In genomic region chr6:3528198-3528597, GRCm38 (mm10) we compare ENCODE assay signal across 30 mouse cellular contexts. TPM values are rescaled to one million over a fixed set of nuclear protein-coding genes. Genes with fewer than 3 reads are reported as not detected.
"Had no signal": no experiment of that assay in that cellular context is flagged by ENCODE, and none has a peak within 500 bp of the region (broad histone marks: within the 10 kb centered on the region; RNA-seq: fewer than 3 reads in every experiment).

No protein-coding gene starts in this region.

- H3K4me2 ChIP-seq: limb, embryonic 12.5 days; limb, embryonic 13.5 days; limb, embryonic 15.5 days; liver, embryonic 13.5 days; liver, embryonic 15.5 days; lung, embryonic 14.5 days; lung, embryonic 15.5 days; midbrain, embryonic 11.5 days; midbrain, embryonic 12.5 days; midbrain, embryonic 13.5 days; midbrain, embryonic 15.5 days; neural tube, embryonic 12.5 days; neural tube, embryonic 13.5 days had no signal

- H3K4me3 ChIP-seq: left cerebral cortex, adult 2 months; limb, embryonic 10.5 days; limb, embryonic 12.5 days; limb, embryonic 13.5 days; limb, embryonic 15.5 days; liver, embryonic 13.5 days; liver, embryonic 15.5 days; lung, embryonic 15.5 days; megakaryocyte, embryonic 14.5 days; midbrain, embryonic 10.5 days; midbrain, embryonic 12.5 days; midbrain, embryonic 13.5 days; midbrain, embryonic 15.5 days; myocyte; neural tube, embryonic 12.5 days; neural tube, embryonic 13.5 days had no signal

- H3K4me1 ChIP-seq: limb, embryonic 10.5 days; limb, embryonic 12.5 days; limb, embryonic 13.5 days; limb, embryonic 15.5 days; liver, embryonic 13.5 days; liver, embryonic 15.5 days; lung, embryonic 15.5 days; midbrain, embryonic 15.5 days; neural tube, embryonic 12.5 days; neural tube, embryonic 13.5 days had no signal

- H3K36me3 ChIP-seq: limb, embryonic 12.5 days; limb, embryonic 15.5 days; liver, embryonic 15.5 days; lung, embryonic 15.5 days; midbrain, embryonic 10.5 days; midbrain, embryonic 15.5 days; neural tube, embryonic 12.5 days had no signal

- H3K9ac ChIP-seq: limb, embryonic 12.5 days; limb, embryonic 13.5 days; limb, embryonic 15.5 days; liver, embryonic 13.5 days; liver, embryonic 14.5 days; liver, embryonic 15.5 days; lung, embryonic 14.5 days; lung, embryonic 15.5 days; midbrain, embryonic 12.5 days; midbrain, embryonic 13.5 days; midbrain, embryonic 15.5 days; neural tube, embryonic 12.5 days; neural tube, embryonic 13.5 days had no signal

- ATAC-seq: lung, postnatal 0 days; midbrain, embryonic 13.5 days; midbrain, embryonic 15.5 days; midbrain, embryonic 16.5 days had no signal

- H3K27ac ChIP-seq: left cerebral cortex, adult 2 months; limb, embryonic 10.5 days; limb, embryonic 12.5 days; limb, embryonic 13.5 days; limb, embryonic 15.5 days; liver, embryonic 13.5 days; liver, embryonic 14.5 days; liver, embryonic 15.5 days; lung, embryonic 15.5 days; macrophage; midbrain, embryonic 10.5 days; midbrain, embryonic 12.5 days; midbrain, embryonic 13.5 days; midbrain, embryonic 15.5 days; neural tube, embryonic 12.5 days; neural tube, embryonic 13.5 days had no signal

- H3K27me3 ChIP-seq: limb, embryonic 12.5 days; limb, embryonic 13.5 days; limb, embryonic 15.5 days; liver, embryonic 13.5 days; liver, embryonic 15.5 days; lung, embryonic 15.5 days; megakaryocyte, embryonic 14.5 days; midbrain, embryonic 12.5 days; midbrain, embryonic 13.5 days; midbrain, embryonic 15.5 days; neural tube, embryonic 12.5 days; neural tube, embryonic 13.5 days had no signal

- H3K9me3 ChIP-seq: limb, embryonic 10.5 days; limb, embryonic 12.5 days; limb, embryonic 13.5 days; limb, embryonic 15.5 days; liver, embryonic 13.5 days; liver, embryonic 15.5 days; lung, embryonic 15.5 days; megakaryocyte, embryonic 14.5 days; midbrain, embryonic 10.5 days; midbrain, embryonic 12.5 days; midbrain, embryonic 13.5 days; midbrain, embryonic 15.5 days; neural tube, embryonic 12.5 days; neural tube, embryonic 13.5 days had no signal

- DNase-seq: left cerebral cortex, postnatal 4 days; liver, embryonic 13.5 days; lung, adult 18-20 months; lung, adult 2 months; lung, embryonic 14.5 days; lung, postnatal 10 days; lung, postnatal 14 days; lung, postnatal 36 days; lung, postnatal 4 days; midbrain, embryonic 14.5 days had no signal

RNA-seq across cellular contexts. Expression of gene Hepacam2, which starts 30.1 kb away (rescaled TPM):
- polyA plus RNA-seq: liver, embryonic 13.5 days; liver, embryonic 15.5 days; myocyte had no signal
